Mouse (Mus musculus): ENCODE data around the gene Homer2.

Homer2 gene

GRCm38 (mm10) chr7:81651284-81651683, 56.0 kb downstream of the Homer2 start:
- DNase-seq (ENCODE audit: low read depth) = no peak

- DNase-seq (ENCODE audit: low read depth) = no peak
Measured at GRCm38 (mm10) chr7:81649270-81649669, 58.1 kb downstream of the Homer2 start.

GRCm38 (mm10) chr7:81647959-81648358, 59.4 kb downstream of the Homer2 start:
- DNase-seq (ENCODE audit: low read depth) = peak; percentile 24

- DNase-seq (ENCODE audit: low read depth) = no peak
Measured at GRCm38 (mm10) chr7:81644551-81645235, 62.6 kb downstream of the Homer2 start.

- DNase-seq (ENCODE audit: low read depth) = no peak
Measured at GRCm38 (mm10) chr7:81641101-81641500, 66.2 kb downstream of the Homer2 start.

GRCm38 (mm10) chr7:81632586-81632985, 74.7 kb downstream of the Homer2 start:
- no peak for DNase-seq (ENCODE audit: low read depth)

GRCm38 (mm10) chr7:81631261-81631660, 76.1 kb downstream of the Homer2 start:
- no peak for DNase-seq (ENCODE audit: low read depth)

- DNase-seq (ENCODE audit: low read depth) = peak; percentile 51
Measured at GRCm38 (mm10) chr7:81626460-81626859, 80.9 kb downstream of the Homer2 start.

- DNase-seq (ENCODE audit: low read depth) = no peak
Measured at GRCm38 (mm10) chr7:81623767-81624166, 83.6 kb downstream of the Homer2 start.

GRCm38 (mm10) chr7:81622793-81623192, 84.5 kb downstream of the Homer2 start:
- DNase-seq (ENCODE audit: low read depth) = no peak

- DNase-seq (ENCODE audit: low read depth) = no peak
Measured at GRCm38 (mm10) chr7:81615031-81615430, 92.3 kb downstream of the Homer2 start.

GRCm38 (mm10) chr7:81612856-81613635, 94.3 kb downstream of the Homer2 start:
- DNase-seq (ENCODE audit: low read depth) = no peak

- peak; percentile 54 for DNase-seq (ENCODE audit: low read depth)
Measured at GRCm38 (mm10) chr7:81610125-81610524, 97.2 kb downstream of the Homer2 start.

GRCm38 (mm10) chr7:81606452-81606851, 100.9 kb downstream of the Homer2 start:
- no peak for DNase-seq (ENCODE audit: low read depth)

- no peak for DNase-seq (ENCODE audit: low read depth)
Measured at GRCm38 (mm10) chr7:81605489-81605888, 101.8 kb downstream of the Homer2 start.

GRCm38 (mm10) chr7:81604991-81605390, 102.3 kb downstream of the Homer2 start:
- DNase-seq (ENCODE audit: low read depth) = no peak

GRCm38 (mm10) chr7:81599379-81600280, 107.7 kb downstream of the Homer2 start:
- DNase-seq (ENCODE audit: low read depth) = no peak

- no peak for DNase-seq (ENCODE audit: low read depth)
Measured at GRCm38 (mm10) chr7:81597660-81598059, 109.7 kb downstream of the Homer2 start.

- no peak for DNase-seq (ENCODE audit: low read depth)
Measured at GRCm38 (mm10) chr7:81596086-81596485, 111.2 kb downstream of the Homer2 start.

GRCm38 (mm10) chr7:81595056-81595455, 112.3 kb downstream of the Homer2 start:
- no peak for DNase-seq (ENCODE audit: low read depth)

GRCm38 (mm10) chr7:81593387-81593786, 113.9 kb downstream of the Homer2 start:
- no peak for DNase-seq (ENCODE audit: low read depth)

- DNase-seq (ENCODE audit: low read depth) = no peak
Measured at GRCm38 (mm10) chr7:81592686-81593085, 114.6 kb downstream of the Homer2 start.
